Mouse (Mus musculus): ENCODE measurements around the gene Phykpl.

Phykpl gene

GRCm38 (mm10) chr11:51584431-51585248 is at the start of gene Phykpl:
Gene Phykpl (plus strand): TSS chr11:51584757.
- DNase-seq, result peak; percentile 99

GRCm38 (mm10) chr11:51538388-51538787 is 46.2 kb upstream of the Phykpl start:
- DNase-seq, result no peak

- DNase-seq, result no peak
These were observed 45.4 kb upstream of the Phykpl start for GRCm38 (mm10) chr11:51538919-51539758.

GRCm38 (mm10) chr11:51539759-51540282 is 44.7 kb upstream of the Phykpl start:
- DNase-seq, result peak; percentile 98

- peak; percentile 58 for DNase-seq
These were observed 42.1 kb upstream of the Phykpl start for GRCm38 (mm10) chr11:51542424-51542823.

- no peak for DNase-seq
These were observed 41.0 kb upstream of the Phykpl start for GRCm38 (mm10) chr11:51543487-51544050.

- DNase-seq, result no peak
These were observed 40.1 kb upstream of the Phykpl start for GRCm38 (mm10) chr11:51544413-51544812.

- DNase-seq, result no peak
These were observed 38.7 kb upstream of the Phykpl start for GRCm38 (mm10) chr11:51545811-51546210.

GRCm38 (mm10) chr11:51551253-51551652 is 33.3 kb upstream of the Phykpl start:
- peak; percentile 41 for DNase-seq

GRCm38 (mm10) chr11:51552091-51552490 is 32.5 kb upstream of the Phykpl start:
- DNase-seq, result no peak

GRCm38 (mm10) chr11:51554590-51554989 is 30.0 kb upstream of the Phykpl start:
- DNase-seq, result no peak

GRCm38 (mm10) chr11:51555066-51555465 is 29.5 kb upstream of the Phykpl start:
- DNase-seq, result no peak

- DNase-seq, result no peak
These were observed 21.3 kb upstream of the Phykpl start for GRCm38 (mm10) chr11:51563276-51563675.

GRCm38 (mm10) chr11:51565062-51565461 is 19.5 kb upstream of the Phykpl start:
- no peak for DNase-seq

- DNase-seq, result no peak
These were observed 18.6 kb upstream of the Phykpl start for GRCm38 (mm10) chr11:51565951-51566350.

- no peak for DNase-seq
These were observed 15.8 kb upstream of the Phykpl start for GRCm38 (mm10) chr11:51568801-51569200.

GRCm38 (mm10) chr11:51576454-51576853 is 8.1 kb upstream of the Phykpl start:
- no peak for DNase-seq

GRCm38 (mm10) chr11:51577587-51577986 is 7.0 kb upstream of the Phykpl start:
- no peak for DNase-seq

GRCm38 (mm10) chr11:51579024-51579423 is 5.5 kb upstream of the Phykpl start:
- DNase-seq, result no peak

- DNase-seq, result peak; percentile 85
These were observed 1.8 kb upstream of the Phykpl start for GRCm38 (mm10) chr11:51582713-51583112.

- no peak for DNase-seq
These were observed 513 bp upstream of the Phykpl start for GRCm38 (mm10) chr11:51584057-51584430.

GRCm38 (mm10) chr11:51585608-51586252 is 1.2 kb downstream of the Phykpl start:
- no peak for DNase-seq

- no peak for DNase-seq
These were observed 1.9 kb downstream of the Phykpl start for GRCm38 (mm10) chr11:51586411-51586810.
